Mouse (Mus musculus): Measurements from ENCODE around the gene Gm10778. TPM values are rescaled to one million over a fixed set of nuclear protein-coding genes. Genes with fewer than 3 reads are reported as not detected.

The Gm10778 gene
- polyA plus RNA-seq, 1 experiment from 2014 or later: 4.2 TPM

GRCm38 (mm10) chr10:81605974-81606751, 42.7 kb upstream of the Gm10778 start, which contains the start of gene BC025920:
TSS of gene BC025920 (plus strand) at chr10:81606270.
- peak within 1 kb of the TSS; percentile 44 for H3K9ac ChIP-seq
- H3K4me3 ChIP-seq (replicated peaks): peak within 1 kb of the TSS; percentile 60
- H3K27ac ChIP-seq (replicated peaks): peak within 1 kb of the TSS; percentile 93
- H3K27me3 ChIP-seq: no peaks in the 10 kb centered on the region
- peaks cover 39% of the 10 kb centered on the region for H3K4me1 ChIP-seq
- H3K36me3 ChIP-seq: peaks cover 7% of the 10 kb centered on the region; the same call in 1 of the 2 replicates
- 0 out of 2 replicates have a peak, but pooled peaks cover 3% of the 10 kb centered on the region for H3K9me3 ChIP-seq (replicated peaks)
- under 1% methylated on average over 39 of the region's 39 CpGs for whole genome bisulfite sequencing
- H3K4me2 ChIP-seq (replicated peaks): peak within 1 kb of the TSS; percentile 91
- peak; percentile 89 for ATAC-seq (ENCODE audit: insufficient number of reproducible peaks, low FRiP score, low TSS enrichment, low read depth)

DNA sequence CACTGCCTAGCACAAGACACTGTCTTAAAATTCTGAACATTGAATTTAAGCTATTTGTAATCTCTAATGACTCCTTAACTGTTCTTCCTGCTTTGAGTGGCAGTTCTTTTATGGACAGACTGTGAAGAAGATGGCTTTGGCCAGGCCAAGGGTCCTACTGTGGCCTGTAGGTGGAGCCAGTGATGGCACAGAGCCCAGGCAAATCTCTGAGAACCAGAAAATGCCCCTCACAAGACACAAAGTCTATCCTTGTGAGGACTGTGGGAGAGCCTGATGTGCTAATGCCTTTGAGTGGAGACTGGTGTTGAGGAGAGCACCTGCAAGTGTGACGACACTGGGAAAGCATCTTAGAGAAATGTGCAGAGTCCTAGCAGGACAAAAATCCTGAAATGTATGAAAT, 40.6 kb upstream of the Gm10778 start:
- no peak for ATAC-seq (ENCODE audit: insufficient number of reproducible peaks, low FRiP score, low TSS enrichment, low read depth)
- Histone ChIP-seq H3K4me1 (peaks cover 23% of the 10 kb centered on the region), H3K4me3 (replicated peaks) (no peak overlapping the region), H3K9ac (no peak overlapping the region), H3K9me3 (replicated peaks) (0 out of 2 replicates have a peak, but pooled peaks cover 3% of the 10 kb centered on the region), H3K36me3 (peaks cover 7% of the 10 kb centered on the region; the same call in 1 of the 2 replicates), H3K27me3 (no peaks in the 10 kb centered on the region), H3K4me2 (replicated peaks) (no peak overlapping the region), H3K27ac (replicated peaks) (no peak overlapping the region)
- 91% methylated on average over 1 of the region's 1 CpGs for WGBS

DNA sequence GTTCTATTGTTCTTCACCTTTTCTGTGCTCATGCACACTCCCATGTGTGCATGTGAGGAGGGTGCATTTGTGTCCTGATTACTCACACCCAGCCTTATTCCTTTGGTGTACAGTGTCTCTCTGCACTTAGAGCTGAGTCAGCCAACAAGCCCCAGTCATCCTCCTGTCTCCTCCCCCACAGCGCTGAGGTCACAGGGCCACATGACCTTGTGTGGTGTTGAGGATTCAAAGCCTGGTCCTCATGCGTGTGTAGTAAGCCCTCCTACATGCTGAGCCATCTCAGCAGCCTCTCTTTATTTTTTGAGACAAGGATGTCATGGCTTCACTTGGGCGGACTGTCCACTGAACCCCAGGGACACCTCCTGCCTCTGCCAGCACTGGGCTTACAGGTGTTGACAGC, 36.1 kb upstream of the Gm10778 start:
- H3K4me3 ChIP-seq (replicated peaks): no peak overlapping the region
- no peaks in the 10 kb centered on the region for H3K4me1 ChIP-seq
- 66% methylated on average over 3 of the region's 3 CpGs for WGBS
- ATAC-seq (ENCODE audit: insufficient number of reproducible peaks, low FRiP score, low TSS enrichment, low read depth): no peak
- H3K4me2 ChIP-seq (replicated peaks): no peak overlapping the region
- no peaks in the 10 kb centered on the region for H3K27me3 ChIP-seq
- peaks cover 7% of the 10 kb centered on the region; the same call in 1 of the 2 replicates for H3K36me3 ChIP-seq
- H3K9me3 ChIP-seq (replicated peaks): 0 out of 2 replicates have a peak, but pooled peaks cover 3% of the 10 kb centered on the region
- no peak overlapping the region for H3K9ac ChIP-seq
- no peak overlapping the region for H3K27ac ChIP-seq (replicated peaks)

GRCm38 (mm10) chr10:81615486-81615885, 33.4 kb upstream of the Gm10778 start:
- H3K27me3 ChIP-seq: no peaks in the 10 kb centered on the region
- H3K4me2 ChIP-seq (replicated peaks): no peak overlapping the region
- no peaks in the 10 kb centered on the region for H3K4me1 ChIP-seq
- ATAC-seq (ENCODE audit: insufficient number of reproducible peaks, low FRiP score, low TSS enrichment, low read depth): no peak
- no peak overlapping the region for H3K9ac ChIP-seq
- 47% methylated on average over 6 of the region's 6 CpGs for WGBS
- no peaks in the 10 kb centered on the region for H3K9me3 ChIP-seq (replicated peaks)
- H3K36me3 ChIP-seq: peaks cover 3% of the 10 kb centered on the region; the same call in 1 of the 2 replicates
- no peak overlapping the region for H3K27ac ChIP-seq (replicated peaks)
- no peak overlapping the region for H3K4me3 ChIP-seq (replicated peaks)

GRCm38 (mm10) chr10:81619976-81620375, 28.9 kb upstream of the Gm10778 start:
- ATAC-seq (ENCODE audit: insufficient number of reproducible peaks, low FRiP score, low TSS enrichment, low read depth): no peak
- Histone ChIP-seq H3K36me3 (peaks cover 45% of the 10 kb centered on the region), H3K4me2 (replicated peaks) (no peak overlapping the region), H3K4me1 (0 out of 2 replicates have a peak, but pooled peaks cover 3% of the 10 kb centered on the region), H3K9me3 (replicated peaks) (no peaks in the 10 kb centered on the region), H3K27me3 (no peaks in the 10 kb centered on the region), H3K4me3 (replicated peaks) (no peak overlapping the region), H3K27ac (replicated peaks) (no peak overlapping the region), H3K9ac (no peak overlapping the region)
- 53% methylated on average over 5 of the region's 5 CpGs for WGBS

GRCm38 (mm10) chr10:81620786-81621185, 28.1 kb upstream of the Gm10778 start:
- no peaks in the 10 kb centered on the region for H3K9me3 ChIP-seq (replicated peaks)

GRCm38 (mm10) chr10:81623441-81623840, 25.4 kb upstream of the Gm10778 start:
- ATAC-seq (ENCODE audit: insufficient number of reproducible peaks, low FRiP score, low TSS enrichment, low read depth): no peak
- Histone ChIP-seq H3K4me1 (peaks cover 22% of the 10 kb centered on the region), H3K36me3 (peaks cover 55% of the 10 kb centered on the region), H3K9ac (no peak overlapping the region), H3K4me2 (replicated peaks) (no peak overlapping the region), H3K27me3 (no peaks in the 10 kb centered on the region), H3K4me3 (replicated peaks) (no peak overlapping the region), H3K27ac (replicated peaks) (no peak overlapping the region), H3K9me3 (replicated peaks) (no peaks in the 10 kb centered on the region)
- 61% methylated on average over 8 of the region's 8 CpGs for WGBS

More at GRCm38 (mm10) chr10:81620786-81621185, 28.1 kb upstream of the Gm10778 start:
- no peak overlapping the region for H3K4me3 ChIP-seq (replicated peaks)
- no peak for ATAC-seq (ENCODE audit: insufficient number of reproducible peaks, low FRiP score, low TSS enrichment, low read depth)
- 0 out of 2 replicates have a peak overlapping the region, but pooled peaks have one; percentile 11 for H3K27ac ChIP-seq (replicated peaks)
- no peaks in the 10 kb centered on the region for H3K27me3 ChIP-seq
- no peak overlapping the region for H3K9ac ChIP-seq
- 0 out of 2 replicates have a peak, but pooled peaks cover 3% of the 10 kb centered on the region for H3K4me1 ChIP-seq
- H3K36me3 ChIP-seq: peaks cover 53% of the 10 kb centered on the region
- WGBS: 55% methylated on average over 9 of the region's 9 CpGs
- no peak overlapping the region for H3K4me2 ChIP-seq (replicated peaks)

DNA sequence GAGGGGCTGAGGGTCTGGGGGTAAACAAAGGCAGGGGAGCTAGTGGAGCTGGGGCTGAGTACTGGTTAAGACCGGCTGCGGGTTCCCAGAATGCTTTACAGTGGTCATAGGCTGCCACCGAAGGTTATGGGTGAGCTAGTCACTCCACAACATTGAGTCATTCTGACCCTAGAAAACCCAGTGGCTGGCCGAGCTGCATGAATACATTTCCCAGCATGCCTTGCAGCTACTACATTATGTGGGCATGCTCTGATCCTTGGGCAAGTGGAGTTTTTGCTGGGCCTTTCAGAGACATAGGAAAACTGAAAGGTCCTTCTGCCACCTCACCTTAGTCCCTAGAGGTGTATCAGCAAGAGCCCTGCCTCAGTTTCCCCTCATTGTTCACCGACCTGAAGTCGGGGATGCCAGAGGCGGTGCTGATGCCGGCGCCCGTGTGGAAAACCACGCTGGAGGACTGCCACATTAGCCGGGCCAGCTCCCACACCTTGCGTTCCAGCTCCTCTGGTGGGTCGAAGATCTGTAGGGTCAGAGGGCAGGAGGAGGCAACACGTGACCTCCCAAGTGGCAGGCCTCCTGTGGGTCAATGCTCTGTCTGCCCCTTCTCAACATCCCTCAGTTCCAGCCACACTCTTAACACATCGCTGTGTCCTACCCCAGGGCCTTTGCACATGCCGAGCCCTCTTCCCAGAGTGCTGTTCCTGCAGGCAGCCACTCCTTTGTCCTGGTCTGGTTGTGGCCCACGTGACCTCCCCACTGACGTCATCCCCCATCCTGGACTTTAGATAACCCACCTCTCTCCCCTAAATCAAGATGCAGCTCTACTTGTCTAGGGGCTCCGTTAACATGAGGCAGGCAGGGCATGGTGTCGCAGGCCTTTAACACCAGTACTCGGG, 22.5 kb upstream of the Gm10778 start:
- no peak for ATAC-seq (ENCODE audit: insufficient number of reproducible peaks, low FRiP score, low TSS enrichment, low read depth)
- Histone ChIP-seq H3K4me3 (replicated peaks) (peak overlapping the region; percentile 70), H3K27ac (replicated peaks) (peak overlapping the region; percentile 90), H3K4me2 (replicated peaks) (peak overlapping the region; percentile 61), H3K4me1 (peaks cover 24% of the 10 kb centered on the region), H3K27me3 (no peaks in the 10 kb centered on the region), H3K9me3 (replicated peaks) (no peaks in the 10 kb centered on the region), H3K9ac (peak overlapping the region; percentile 64), H3K36me3 (peaks cover 44% of the 10 kb centered on the region)
- 89% methylated on average over 22 of the region's 22 CpGs for WGBS

- Histone ChIP-seq H3K4me2 (replicated peaks) (peak within 1 kb of the TSS; percentile 61), H3K36me3 (peaks cover 37% of the 10 kb centered on the region), H3K9ac (peak within 1 kb of the TSS; percentile 64), H3K4me3 (replicated peaks) (peak within 1 kb of the TSS; percentile 70), H3K27ac (replicated peaks) (peak within 1 kb of the TSS; percentile 90), H3K27me3 (no peaks in the 10 kb centered on the region), H3K9me3 (replicated peaks) (no peaks in the 10 kb centered on the region), H3K4me1 (peaks cover 26% of the 10 kb centered on the region)
- peak; percentile 88 for ATAC-seq (ENCODE audit: insufficient number of reproducible peaks, low FRiP score, low TSS enrichment, low read depth)
- 3% methylated on average over 40 of the region's 40 CpGs for WGBS
These were observed 21.6 kb upstream of the Gm10778 start, which contains the start of gene Sirt6 for GRCm38 (mm10) chr10:81626994-81627835. TSS of gene Sirt6 (minus strand) at chr10:81627797.

- Histone ChIP-seq H3K4me3 (replicated peaks) (peak overlapping the region; percentile 70), H3K9me3 (replicated peaks) (no peaks in the 10 kb centered on the region), H3K4me2 (replicated peaks) (peak overlapping the region; percentile 61), H3K27me3 (no peaks in the 10 kb centered on the region), H3K27ac (replicated peaks) (peak overlapping the region; percentile 90), H3K36me3 (peaks cover 31% of the 10 kb centered on the region), H3K9ac (peak overlapping the region; percentile 24; the same call in 1 of the 2 replicates), H3K4me1 (peaks cover 27% of the 10 kb centered on the region)
- ATAC-seq (ENCODE audit: insufficient number of reproducible peaks, low FRiP score, low TSS enrichment, low read depth): no peak
- 43% methylated on average over 7 of the region's 7 CpGs for WGBS
These were observed 21.0 kb upstream of the Gm10778 start for GRCm38 (mm10) chr10:81627836-81628220.
